Mouse (Mus musculus) MEL (cell line): ENCODE data around the gene Tmem39b.
"Not testable (repeated sequence)": the region's sequence is repeated elsewhere in the genome, so short reads cannot be mapped to it uniquely, and the experiment has no call there.

Source experiments
- MAX ChIP-seq: IDR thresholded peaks from 2 replicates; pipeline ENCODE4 v1.6.1; 2011; ENCODE audit warnings: low read length, improper control_type of control experiment
- NRF1 ChIP-seq: IDR thresholded peaks from 2 replicates; pipeline ENCODE4 v1.6.1; 2014; ENCODE audit warnings: low read depth, mild to moderate bottlenecking, inconsistent platforms, low read length, improper control_type of control experiment, moderate library complexity; ENCODE audit not compliant: poor library complexity, insufficient read depth, severe bottlenecking

GRCm38 (mm10) chr4:129700661-129701060, 4.0 kb upstream of the Tmem39b start:
- not testable (repeated sequence) for TF ChIP-seq NRF1, MAX
